Mouse (Mus musculus): ENCODE measurements at regions not wholly inside any gene's neighbourhood (a gene's known extent, or its start where the extent isn't known, plus 50 kb on each side); places are given as distances from the start of the nearest gene placed in this dataset.

DNA sequence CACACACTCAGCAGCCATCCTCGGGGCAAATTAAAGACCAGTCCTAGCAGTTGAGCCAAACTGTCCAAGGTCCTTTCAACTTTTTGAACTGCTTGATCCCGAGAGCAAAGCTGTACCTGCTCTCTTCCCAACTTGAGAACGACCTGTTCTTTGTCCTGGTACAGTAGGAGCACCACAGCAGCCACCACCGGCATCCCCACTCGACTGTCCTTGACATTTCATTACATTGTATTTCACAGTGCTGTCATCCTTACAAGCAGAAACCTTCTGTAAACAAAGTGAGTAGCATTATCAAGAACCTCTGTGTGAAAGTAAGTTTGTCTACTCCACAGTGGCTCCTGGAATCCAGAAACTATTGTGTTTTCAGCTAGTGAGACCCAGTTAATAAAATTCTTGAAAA is 240.2 kb upstream of the Zfp462 start:
- intact Hi-C loops (cut with DNase I), result no loop called here
- DNase-seq, result no peak

DNA sequence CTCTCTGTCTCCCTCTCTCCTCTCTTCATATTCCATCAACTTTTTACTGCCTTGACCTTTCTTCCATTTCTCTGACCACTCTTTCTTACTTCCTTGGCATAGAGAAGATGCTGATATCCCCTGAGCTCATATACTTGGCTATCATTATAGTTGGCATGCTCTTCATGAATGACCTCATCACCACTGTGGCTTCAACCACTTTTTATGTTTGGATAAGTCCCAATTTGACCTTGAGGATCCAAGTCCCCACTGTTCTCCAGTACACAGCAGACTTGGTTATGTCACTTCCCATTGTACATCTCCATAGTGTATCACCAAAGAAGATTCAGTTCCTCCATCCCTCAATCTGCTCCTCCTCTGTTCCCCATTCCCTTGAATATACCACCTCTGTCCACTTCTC is 235.1 kb upstream of the Zfp462 start:
- DNase-seq, result no peak
- intact Hi-C loops (cut with DNase I), result no loop called here

DNA sequence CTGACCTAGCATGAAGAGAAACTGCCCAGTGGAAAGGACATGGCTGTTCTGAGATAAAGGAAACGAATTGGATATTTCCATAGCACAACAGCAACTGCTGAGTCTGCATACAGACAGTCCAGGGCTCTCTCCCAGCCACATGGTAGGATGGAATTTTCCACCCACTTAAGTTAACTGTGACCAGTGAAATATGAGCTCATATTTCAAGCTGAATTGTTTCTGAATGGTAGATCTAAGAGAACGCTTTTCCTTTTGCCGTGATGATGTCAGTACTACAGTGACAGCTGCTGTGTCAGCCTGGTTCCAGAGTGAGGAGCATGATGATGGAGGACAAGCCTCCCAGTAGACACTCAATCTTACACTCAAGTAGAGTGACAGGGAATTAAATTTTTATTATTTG is 231.9 kb upstream of the Zfp462 start:
- no peak for DNase-seq
- intact Hi-C loops (cut with DNase I), result no loop called here

DNA sequence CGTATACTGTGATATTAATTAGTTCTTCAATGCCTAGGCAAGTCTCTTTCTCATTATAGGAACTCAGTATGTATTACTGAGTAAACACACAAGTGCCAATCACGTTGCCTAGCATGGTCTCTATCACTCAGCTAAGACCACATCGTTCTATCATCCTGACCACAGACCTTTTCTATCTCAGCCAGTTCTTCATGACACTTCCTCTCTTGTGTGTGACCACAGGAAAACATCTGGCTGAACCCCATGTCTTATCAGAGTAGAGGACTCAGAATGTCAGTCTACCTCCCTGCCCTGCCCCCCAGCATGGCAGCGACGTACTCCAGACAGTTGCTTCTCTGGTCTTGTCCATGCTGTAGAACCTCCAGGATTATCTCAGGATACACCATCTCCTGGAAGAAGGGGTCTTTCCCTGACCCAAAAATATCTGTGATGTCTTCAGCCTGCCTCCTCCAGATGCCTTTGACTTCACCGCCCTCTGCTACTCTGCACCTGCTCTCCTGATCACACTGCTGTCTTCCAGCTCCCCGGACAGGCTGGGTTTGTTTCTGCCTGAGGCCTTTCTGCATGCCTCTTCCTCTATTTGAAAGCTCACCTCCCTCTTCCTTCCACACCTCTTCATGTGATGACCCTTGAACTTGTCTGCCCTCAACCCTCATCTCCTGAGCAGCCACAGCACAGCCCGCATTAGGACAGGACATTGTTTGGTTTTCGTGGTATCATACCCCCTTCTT is 230.1 kb upstream of the Zfp462 start:
- DNase-seq, result no peak
- intact Hi-C loops (cut with DNase I), result no loop called here

DNA sequence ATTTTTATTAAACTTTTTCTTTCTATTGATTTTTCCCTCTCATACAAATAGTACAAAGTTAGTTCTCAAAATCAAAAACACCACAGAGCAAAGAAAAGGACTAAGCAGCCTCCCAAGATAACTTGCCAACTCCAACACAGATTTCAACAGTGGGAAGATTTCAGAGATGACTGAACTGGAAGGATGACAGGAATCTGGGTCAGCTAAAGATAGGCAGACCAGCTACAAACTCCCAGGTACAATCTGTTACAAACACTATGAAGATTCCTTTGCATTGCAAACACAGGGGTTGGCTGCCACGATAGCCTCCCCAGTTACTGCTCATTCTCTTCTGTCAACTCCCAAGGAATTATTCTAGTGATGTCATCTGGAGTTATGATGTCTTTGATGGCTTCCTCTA is 226.8 kb upstream of the Zfp462 start:
- DNase-seq, result no peak
- intact Hi-C loops (cut with DNase I), result no loop called here

DNA sequence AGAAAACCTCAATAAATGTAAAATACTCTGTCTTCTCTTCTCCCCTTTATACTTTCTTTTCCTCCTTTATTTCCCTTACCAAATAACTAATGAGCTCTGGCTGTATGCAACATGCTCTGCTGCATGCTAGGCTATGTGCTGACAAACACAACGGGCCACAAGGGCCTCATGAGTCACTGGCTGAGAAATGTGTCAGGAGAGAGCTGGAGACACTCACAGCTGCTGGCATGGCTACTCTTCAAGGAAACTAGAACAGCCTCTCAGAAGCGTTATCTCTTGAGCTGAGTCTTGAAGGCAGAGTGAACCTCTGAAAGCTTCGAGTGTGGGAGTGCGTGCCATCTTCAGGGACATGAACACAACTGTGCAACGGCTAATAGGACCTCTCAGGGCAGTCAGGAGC is 205.8 kb upstream of the Zfp462 start:
- DNase-seq, result no peak

DNA sequence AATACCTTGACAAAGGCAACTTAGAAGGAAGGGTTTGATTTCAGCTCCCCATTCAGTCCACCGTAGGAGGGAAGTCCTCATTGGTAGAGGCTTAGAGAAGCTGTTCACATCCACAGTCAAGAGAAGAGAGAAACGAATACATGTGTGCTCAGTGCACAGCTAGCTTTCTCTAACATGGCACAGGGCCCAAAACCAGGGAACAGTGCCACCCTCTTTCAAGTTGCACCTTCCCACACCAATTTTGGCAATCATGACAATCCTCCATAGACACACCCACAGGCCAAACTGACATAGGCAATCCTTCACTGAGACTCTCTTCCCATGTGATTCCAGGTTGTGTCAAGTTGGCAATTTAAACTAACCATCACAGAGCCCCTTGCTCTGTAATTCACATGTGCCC is 193.4 kb upstream of the Zfp462 start:
- intact Hi-C loops (cut with DNase I), result no loop called here
- no peak for DNase-seq

More for the DNA sequence above, 205.8 kb upstream of the Zfp462 start:
- intact Hi-C loops (cut with DNase I), result no loop called here

DNA sequence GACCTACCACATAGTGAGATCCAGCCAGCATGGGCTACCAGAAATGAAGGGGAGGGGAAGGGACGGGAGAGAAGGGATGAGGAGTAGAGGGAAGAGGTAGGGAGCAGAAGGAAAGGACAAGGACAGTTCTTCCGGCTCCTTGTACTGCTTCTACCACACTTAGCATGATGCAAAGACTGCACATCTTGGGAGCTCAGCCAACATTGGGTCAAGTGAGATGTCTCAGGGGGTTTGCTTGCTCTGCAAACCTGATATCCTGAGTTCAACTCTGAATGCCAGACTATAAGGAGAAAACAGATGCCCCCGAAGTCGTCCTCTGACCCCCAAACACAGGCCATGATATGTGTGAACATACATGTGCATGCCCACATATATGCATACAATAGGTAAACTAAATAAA is 188.4 kb upstream of the Zfp462 start:
- DNase-seq, result no peak
- intact Hi-C loops (cut with DNase I), result no loop called here

DNA sequence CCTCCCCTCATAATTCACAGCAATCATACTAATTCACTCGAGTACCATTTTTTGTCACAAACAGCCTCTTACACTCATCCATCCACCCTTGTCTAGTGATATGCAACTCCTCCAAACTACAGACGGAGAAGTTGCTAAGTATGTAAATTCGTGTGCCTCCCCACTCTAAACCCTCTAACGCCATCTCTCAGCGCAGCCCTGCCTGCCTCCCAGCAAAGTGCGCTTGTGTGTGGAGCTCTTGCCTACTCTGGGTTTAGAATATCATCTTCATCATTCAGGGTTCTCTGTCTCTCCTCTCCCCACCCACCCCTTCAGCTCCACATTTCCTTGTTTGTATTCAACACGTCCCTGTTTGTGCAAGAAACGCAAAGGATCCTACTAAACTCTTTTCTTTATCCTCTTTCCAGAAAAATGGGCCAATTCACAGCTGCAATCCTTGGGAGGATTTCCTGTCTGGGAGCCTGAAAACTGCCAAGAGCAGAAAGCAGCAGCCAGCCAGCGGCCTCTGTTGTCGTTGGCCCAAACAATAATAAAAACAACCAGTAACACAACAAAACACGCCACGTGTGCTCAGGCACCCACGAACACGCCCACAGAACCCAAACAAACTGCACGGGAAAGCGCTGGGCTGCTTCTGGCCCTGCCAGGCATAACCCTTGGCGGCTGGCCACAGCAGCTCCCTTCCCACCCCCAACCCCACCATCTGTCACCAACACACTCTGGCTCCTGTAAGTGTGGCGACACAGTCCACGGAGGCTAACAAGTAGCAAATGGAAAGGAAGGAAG is 186.9 kb upstream of the Zfp462 start:
- DNase-seq, result peak; percentile 93
- intact Hi-C loops (cut with DNase I), result no loop called here

DNA sequence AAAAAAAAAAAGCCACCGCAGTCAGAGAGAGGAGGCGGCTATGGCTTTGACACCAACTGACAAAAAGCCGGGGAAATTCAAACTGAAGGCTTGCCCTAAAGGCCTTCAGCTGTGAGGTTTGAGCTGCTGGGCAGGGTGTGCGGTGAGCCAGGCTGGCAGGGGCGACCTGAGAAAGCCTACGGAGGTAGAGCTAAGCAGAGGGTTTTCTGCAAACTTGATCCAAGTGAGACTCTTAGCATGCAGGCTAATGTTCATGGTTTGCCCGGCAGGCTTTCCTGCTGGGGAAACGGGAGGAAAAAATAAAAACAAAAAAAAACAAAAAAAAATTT is 186.4 kb upstream of the Zfp462 start:
- intact Hi-C loops (cut with DNase I), result no loop called here
- DNase-seq, result no peak

DNA sequence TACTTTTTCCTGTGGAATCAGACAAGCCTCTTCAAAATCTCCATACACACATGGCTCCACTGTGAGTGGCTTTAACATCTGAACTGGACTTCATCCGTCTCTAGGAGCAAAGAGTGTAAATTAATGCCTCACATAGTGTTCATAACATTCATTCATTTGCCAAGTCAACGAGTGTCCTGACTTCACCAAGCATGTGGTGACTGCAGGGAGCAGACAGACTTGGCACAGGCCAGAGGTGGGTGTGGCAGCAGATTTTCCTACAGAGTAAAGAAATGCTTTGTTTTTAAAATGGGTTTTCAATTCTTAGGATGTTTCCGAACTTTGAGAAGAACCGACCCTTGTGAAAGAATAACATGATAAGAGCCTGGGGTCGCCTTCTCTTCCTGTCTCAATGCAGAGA is 183.6 kb upstream of the Zfp462 start:
- intact Hi-C loops (cut with DNase I), result no loop called here
- DNase-seq, result peak; percentile 42

DNA sequence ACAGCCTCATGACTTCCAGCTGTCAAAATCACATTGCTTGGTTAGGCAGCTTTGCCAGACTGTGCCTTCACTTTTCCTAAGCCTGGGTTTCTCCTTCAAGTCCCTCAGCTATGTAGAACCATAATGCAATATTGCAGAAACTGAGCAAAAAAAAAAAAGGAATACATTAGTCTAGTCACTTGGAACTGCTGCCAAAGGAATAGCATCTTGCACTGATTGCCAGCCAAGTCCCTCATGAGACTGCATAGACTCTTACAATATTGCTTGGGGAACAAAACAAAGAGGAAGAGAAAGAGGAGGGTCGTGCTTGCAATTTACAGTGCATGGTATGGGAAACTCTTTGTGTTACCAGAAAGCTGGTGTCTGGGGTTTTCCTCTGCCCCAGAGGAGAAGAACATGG is 179.8 kb upstream of the Zfp462 start:
- intact Hi-C loops (cut with DNase I), result no loop called here
- no peak for DNase-seq

DNA sequence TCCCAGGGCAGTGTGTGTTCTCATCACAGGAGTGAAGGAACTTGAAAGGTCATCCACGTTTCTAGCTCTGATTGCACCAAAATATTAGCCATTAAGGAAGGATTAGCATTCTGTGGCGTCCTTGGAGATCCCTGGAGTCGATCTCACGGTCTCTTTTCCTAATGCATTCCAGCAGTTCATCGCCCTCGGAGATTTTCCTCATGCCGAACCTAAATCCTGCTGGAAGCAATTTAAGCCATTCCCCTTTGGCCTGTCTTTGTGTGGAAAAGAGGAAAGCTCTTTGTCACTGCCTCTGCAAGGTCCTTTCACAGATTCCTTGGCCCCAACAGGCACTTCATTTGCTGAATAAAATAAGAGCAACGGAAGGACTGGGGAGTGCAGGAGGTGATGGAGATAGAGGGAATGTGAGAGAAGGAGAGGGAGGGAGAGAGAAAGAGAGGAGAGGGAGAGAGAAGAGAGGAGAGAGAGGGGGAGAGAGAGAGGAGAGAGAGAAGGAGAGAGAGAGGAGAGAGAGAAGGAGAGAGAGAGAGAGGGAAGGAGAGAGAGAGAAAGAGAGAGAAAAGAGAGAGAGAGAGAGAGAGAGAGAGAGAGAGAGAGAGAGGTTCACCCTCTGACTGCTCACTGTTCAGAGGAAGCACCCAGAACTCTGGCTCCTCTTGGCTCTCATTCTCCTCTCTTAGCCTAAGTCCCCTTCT is 177.2 kb upstream of the Zfp462 start:
- intact Hi-C loops (cut with DNase I), result no loop called here
- DNase-seq, result no peak

DNA sequence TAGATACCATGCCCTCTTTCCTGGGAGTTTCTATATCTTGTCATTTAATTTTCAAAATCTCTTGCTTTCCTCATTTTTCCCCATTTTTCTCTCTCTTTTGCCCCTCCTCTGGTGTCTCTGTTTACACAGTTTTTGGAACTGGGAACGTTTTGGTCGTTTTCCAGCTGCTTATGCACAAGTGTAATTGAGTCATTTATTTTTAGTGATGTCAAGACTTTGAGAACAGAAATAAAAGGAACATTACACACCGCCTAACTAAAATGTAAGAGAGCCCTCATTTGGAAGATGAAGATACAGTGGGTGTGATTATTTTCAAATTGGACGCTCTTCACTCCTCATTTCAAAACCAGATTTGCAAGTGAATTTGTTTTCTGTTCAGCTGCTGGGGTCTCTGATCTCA is 176.0 kb upstream of the Zfp462 start:
- intact Hi-C loops (cut with DNase I), result no loop called here
- DNase-seq, result no peak

DNA sequence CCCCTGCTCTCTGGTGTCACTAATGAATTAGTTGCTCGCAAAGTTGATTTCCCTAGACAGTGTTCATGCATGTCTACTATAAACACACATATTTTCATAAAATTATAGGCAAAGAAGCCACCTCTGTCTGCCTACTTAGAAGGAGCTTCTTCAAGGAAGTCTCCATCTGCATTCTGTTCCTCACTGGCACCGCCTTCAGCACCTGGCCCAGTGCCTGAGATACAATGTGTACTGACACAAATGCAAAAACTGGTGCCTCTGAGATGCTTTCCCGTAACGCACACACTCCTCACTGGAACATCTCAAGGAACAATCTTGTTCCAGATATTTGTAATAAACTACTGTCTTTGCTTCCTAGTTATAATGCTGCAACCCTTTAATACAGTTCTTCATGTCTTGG is 170.8 kb upstream of the Zfp462 start:
- intact Hi-C loops (cut with DNase I), result no loop called here
- peak; percentile 34 for DNase-seq

DNA sequence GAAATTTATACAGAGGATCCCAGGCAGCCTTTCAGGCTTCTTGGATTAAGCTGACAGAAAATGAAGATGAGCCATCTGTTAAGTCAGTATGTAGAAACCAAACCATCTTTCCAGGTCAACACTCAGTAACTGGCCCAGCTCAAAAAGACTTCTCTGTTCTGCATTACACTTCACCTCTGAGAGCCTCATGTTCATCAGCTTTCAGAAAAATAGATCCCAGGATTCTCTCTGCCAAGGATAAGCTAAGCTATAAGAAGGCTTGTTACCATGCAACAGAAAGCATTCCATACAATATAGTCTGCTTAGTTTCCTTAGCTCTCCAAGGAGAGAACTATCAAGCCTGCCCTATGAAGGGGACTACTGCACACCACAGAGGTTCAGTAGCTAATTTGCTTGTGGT is 170.1 kb upstream of the Zfp462 start:
- intact Hi-C loops (cut with DNase I), result no loop called here
- DNase-seq, result no peak

DNA sequence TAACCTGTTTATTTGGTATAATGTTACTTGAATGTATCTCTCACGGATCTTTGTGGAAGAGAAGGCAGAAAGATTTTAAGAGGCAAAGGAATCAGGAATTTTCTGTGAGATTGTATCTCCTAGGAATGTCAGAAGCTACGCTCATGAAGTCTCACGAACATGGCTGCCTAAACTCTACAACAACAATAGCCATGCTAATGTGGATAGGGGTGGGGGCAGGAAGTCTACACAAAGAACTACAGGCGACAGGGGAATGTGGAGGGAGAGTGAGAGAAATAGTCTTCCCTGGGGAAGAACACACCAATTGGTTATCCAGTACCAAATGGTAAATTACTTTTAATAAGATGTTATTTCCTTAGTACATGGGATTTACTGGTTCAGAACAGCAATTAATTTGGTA is 164.3 kb upstream of the Zfp462 start:
- DNase-seq, result no peak
- intact Hi-C loops (cut with DNase I), result no loop called here

DNA sequence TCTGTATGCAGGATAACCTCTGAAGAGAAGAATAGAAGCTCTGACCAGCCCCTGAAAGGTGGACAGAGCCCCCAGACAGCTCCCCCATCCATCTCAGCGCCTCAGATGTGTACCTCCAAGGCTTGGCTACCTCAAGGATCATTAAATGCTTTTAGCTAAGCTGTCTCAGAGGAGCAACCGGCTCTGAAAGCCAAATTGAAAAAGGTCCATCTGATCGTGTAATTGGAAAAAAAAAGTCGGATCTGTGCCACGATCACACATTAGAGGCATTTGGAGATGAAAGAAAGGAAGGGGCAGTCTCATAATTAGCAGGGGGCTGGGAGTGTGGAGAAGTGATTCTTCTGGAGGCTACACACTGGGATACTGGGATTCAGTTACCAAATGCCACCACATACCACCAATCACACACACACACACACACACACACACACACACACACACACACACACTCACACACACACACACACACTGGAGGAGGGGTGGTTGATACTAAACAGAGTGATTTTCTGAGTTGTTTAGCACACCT is 153.6 kb upstream of the Zfp462 start:
- no peak for DNase-seq
- intact Hi-C loops (cut with DNase I), result no loop called here

DNA sequence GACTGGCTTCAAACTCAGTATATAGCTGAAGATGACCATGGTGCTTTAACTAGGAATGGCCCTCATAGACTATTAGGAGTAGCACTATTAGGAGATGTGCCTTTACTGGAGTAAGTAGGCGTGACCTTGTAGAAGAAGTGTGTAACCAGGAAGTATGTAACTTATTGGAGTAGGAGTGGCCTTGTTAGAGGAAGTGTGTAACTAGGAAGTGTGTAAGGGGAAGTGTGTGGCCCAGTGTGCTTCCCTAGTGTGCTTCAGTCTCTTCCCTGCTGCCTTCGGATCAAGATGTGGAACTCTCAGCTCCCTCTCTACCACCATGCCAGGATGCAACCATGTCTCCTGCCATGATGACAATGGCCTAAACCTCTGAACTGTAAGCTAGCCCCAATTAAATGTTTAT is 151.0 kb upstream of the Zfp462 start:
- intact Hi-C loops (cut with DNase I), result no loop called here

DNA sequence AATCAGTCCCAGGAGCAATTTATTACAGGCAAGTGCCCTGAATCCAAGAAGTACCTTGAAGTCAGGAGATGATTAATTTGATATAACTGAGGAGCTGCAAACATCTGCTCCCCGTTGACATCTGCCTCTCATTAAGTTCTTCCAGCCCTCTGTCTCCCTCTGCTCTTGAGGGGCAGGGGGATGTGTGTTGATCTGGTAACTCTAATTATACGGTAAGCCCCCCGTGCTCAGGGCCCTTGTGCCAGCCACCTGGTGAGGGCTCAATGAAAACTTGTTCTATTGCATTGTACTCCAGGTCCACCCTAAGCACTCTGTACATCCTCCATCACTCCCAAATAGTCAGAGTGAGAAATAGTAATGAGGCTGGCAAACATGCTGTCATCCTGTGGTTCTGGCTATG is 149.6 kb upstream of the Zfp462 start:
- intact Hi-C loops (cut with DNase I), result no loop called here

More for the DNA sequence above, 151.0 kb upstream of the Zfp462 start:
- DNase-seq, result no peak

DNA sequence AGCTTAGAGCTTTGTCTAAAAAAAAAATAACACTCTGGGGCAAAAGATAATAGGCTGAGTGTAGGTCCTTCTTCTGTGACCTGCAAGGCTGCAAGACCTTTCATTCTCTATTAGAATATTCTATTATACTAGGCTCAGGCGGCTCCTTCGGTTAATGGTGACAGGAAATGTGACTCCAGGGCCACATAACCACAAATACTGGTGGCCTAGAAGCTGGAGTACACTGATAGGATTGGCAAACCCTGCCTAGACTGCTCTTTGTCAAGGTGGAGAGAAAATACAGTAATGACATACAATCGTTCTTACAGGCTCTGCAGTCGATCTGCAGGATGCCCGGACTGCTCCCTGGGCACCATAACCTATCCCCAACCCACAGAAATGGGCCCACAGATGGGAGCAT is 146.3 kb upstream of the Zfp462 start:
- intact Hi-C loops (cut with DNase I), result no loop called here
- no peak for DNase-seq

More for the DNA sequence above, 149.6 kb upstream of the Zfp462 start:
- DNase-seq, result no peak

DNA sequence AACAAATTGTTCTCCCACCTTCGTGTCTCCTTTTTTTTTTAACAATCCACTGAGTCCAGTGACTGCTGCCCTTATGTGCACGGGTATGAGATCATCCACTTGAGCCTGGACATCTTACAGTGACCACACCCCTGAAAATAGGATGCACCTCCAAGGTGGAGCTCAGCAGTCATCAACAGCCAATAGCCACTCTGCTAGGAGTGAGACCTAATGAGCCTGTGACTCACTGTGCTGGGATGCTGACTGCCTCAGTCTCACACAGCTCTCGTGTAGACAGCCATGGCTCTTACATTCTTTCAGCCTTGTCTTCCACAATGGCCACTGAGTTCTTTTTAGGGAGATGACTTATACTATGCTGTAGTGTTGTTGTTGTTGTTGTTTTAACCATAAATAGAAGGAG is 133.7 kb upstream of the Zfp462 start:
- intact Hi-C loops (cut with DNase I), result no loop called here
- DNase-seq, result no peak

Data from left cerebral cortex, postnatal 4 days (tissue).